Mouse (Mus musculus) MN1 (cell line): ENCODE results near the gene Rcan3.

Source experiments
- DNase-seq: peaks from one replicate; pipeline ENCODE4 v3.0.0-alpha.2; 2016; ENCODE audit warnings: low spot score

The Rcan3 gene

DNA sequence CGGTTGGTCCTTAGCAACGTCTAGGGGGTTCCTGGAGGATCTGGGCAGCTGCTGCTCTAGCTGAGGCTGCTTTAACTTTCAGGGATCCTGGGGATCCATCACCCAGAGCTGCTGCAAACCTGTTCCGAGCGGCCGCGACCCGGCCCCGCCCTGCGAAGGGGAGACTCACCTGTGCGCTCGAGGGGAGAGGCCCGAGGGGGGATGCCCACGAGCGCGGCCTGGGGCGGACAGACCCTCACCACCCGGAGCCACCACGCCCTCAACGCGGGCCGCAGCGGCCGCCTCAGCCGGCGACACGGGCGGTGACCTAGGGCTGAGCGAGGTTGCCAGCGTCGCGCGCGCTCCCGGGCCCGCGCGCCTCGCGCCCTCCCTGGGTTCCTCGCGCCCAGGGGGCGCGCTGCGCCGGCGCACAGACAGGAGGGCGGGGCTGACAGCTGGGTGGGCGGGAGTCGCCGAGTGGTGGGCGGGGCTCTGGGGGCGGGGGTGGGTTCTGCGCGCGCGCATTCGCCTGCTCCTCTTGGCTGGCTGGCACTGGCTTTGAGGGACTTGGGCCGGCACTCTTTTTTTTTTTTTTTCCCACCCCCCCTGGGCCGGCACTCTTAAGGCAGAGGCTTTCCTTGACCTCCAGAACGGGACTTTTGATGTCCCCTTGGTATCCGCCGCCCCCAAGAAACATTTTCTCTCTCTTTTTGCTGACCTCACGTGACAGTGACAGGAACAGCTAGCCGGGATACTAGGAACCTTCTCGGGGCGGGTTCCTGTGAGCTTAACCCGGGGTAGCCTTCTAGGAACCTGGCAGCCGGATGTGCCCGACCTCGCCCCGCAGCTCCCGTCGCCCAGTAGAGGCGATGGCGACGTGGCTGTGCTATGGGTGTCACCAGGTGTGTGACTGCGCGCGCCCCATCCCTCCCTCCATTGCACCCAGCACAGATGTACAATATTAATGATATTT, at the start of gene Rcan3:
Gene Rcan3, minus strand, starts transcription at position 411 of the 952 bp plus-strand sequence.
- DNase-seq: peak; percentile 90

- no peak for DNase-seq
Measured at GRCm38 (mm10) chr4:135480370-135480769, 46.7 kb upstream of the Rcan3 start.

DNA sequence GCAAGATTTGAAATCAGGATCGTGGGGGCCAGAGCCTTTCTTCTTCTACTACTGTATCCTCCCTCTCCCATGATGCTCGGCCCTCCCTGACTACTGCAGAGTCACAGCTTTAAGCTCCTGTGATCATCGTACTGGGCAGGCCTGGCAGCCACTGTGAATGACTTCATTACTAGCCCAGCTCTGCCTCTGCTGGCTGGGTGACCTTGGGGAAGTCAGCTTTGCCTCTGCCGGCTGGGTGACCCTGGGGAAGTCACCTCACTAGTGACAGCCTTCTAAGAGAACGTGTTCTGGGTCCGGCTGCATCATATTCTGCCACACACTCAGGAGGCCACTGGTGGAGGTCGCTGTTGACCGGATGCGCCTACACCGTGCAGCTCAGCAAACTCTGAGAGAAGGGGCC, 44.2 kb upstream of the Rcan3 start:
- no peak for DNase-seq

- no peak for DNase-seq
Measured at GRCm38 (mm10) chr4:135463406-135463805, 29.8 kb upstream of the Rcan3 start.

DNA sequence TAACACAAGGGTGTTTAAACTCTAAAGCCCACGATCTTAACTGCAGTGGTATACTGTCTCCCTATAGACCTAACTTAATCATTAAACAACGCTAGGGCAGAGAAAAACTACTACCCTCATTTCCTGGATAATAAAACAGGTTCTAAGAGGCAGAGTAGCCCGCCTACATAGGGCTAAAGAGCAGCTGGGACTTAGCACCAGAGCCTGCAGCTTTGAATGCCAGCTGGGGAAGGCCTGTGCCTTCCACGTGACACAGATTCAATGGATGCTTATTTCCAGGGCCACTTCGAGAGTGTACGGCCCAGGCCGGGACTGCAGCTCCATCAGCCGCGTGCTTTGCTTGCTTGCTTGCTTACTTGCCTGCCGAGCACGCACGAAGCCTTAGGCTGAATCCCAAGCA, 19.9 kb upstream of the Rcan3 start:
- DNase-seq: no peak

DNA sequence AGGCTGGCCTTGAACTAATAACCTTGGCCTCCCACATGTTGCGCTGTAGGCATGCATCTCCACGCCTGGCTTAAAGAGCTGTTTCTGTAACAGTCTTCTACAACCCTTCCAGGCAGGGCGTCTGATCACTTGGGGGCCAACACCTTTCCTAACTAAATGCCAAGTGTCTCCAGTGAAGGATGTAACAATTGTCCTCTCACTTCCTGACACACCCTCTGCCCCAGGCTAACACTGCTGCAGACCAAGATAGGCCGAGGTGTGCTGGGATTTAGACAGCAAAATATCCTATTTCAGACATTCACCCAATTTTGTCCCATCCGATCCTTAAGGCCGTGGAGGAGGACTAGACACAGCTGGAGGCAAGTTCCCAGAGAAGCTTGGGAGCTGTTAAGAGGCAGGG, 19.5 kb upstream of the Rcan3 start:
- DNase-seq: no peak

- DNase-seq: no peak
Measured at GRCm38 (mm10) chr4:135451360-135452015, 17.8 kb upstream of the Rcan3 start.

- DNase-seq: no peak
Measured at GRCm38 (mm10) chr4:135442473-135442872, 8.8 kb upstream of the Rcan3 start.

GRCm38 (mm10) chr4:135439904-135440522, 6.4 kb upstream of the Rcan3 start:
- peak; percentile 55 for DNase-seq

- DNase-seq: peak; percentile 82
Measured at GRCm38 (mm10) chr4:135439188-135439647, 5.6 kb upstream of the Rcan3 start.

DNA sequence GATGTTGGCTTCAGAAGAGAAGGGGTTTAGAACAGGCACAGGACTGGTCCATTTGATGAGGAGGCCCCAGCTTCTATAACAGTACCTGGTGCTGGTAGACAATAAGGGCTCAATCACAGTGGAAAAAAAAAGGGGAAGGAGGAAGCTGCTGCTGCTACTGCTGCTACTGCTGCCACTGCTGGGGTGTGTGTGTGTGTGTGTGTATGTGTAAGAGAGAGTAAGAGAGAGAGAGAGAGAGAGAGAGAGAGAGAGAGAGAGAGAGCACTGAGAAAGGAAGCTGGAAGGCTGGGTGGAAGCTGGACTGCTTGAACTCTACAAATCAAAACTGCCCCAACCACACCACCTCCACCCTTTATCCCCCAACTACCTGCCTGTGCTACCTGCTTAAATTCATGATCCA, 4.3 kb upstream of the Rcan3 start:
- no peak for DNase-seq

- peak; percentile 17 for DNase-seq
Measured at GRCm38 (mm10) chr4:135436291-135436690, 2.6 kb upstream of the Rcan3 start.

DNA sequence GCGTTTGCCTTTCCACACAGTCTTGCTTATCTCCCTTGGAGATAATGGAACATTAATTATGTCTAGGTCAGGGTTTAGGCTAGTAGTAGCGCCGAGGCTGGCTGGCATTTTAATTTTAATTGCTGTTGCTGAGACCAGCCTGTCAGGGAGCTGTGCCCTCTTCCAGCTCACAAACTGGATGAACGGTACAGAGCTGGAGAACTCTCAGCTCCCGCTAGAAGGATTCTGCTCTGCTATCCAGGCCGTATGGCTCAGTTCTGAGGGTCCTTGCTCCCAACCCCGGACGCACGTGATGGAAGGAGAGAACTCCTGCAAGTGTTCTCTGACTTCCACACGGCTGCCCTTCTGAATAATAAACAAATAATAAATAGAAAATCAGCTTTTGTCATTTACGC, 739 bp upstream of the Rcan3 start:
- no peak for DNase-seq

GRCm38 (mm10) chr4:135433086-135433442, 589 bp downstream of the Rcan3 start:
- DNase-seq: peak; percentile 51

DNA sequence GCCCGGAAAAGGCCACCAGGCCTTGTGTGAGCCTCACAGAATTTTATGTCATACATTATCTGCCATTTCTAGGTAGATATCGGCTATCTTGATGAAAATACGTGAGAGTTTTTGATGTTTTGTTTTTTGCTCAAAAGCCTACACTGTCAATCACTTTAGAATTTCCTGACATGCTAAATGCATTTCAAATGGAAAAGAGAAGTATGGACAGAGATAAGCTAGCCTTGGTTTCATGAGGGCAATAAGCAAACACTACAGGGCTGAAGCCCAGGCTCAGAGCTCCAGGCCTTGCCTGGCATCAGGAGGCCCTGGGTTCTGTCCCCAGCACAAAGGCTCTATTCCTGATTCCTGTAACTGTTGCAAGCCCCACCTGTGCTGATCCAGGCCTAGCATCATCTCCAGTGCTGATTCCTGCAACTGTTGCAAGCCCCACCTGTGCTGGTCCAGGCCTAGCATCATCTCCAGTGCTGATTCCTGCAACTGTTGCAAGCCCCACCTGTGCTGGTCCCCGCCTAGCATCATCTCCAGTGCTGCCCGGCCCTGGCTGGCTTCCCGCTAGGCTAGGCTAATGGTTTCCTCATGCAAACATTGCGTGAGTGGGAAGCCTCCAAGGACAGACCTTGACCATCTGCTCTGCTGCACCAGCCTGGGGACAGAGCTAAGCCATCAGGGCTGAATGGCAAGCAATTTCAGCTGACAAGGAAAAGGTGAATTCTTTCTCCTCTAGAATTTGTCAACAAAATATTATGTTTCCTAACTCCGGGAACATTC, 3.5 kb downstream of the Rcan3 start:
- DNase-seq: no peak

GRCm38 (mm10) chr4:135429383-135429782, 4.3 kb downstream of the Rcan3 start:
- no peak for DNase-seq

DNA sequence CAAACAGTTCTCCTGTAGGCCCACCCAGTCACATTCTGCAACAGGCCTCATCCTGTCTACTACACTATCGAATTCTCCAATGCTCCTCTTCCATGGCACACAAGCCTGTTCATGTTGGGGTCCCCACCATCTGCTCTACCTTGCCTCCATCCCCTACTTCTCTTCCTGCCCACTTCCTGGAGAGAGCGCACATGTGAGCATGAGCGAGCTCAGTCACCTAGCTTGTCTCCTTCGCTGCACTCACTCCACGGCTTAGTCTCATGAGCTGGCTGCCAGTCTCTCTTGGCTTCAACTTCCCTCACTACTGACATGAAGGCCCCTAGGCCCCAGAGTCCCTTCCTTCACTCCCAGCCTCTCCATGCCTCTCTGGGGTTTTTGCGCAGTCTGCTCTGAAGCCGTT, 7.1 kb downstream of the Rcan3 start:
- no peak for DNase-seq

DNA sequence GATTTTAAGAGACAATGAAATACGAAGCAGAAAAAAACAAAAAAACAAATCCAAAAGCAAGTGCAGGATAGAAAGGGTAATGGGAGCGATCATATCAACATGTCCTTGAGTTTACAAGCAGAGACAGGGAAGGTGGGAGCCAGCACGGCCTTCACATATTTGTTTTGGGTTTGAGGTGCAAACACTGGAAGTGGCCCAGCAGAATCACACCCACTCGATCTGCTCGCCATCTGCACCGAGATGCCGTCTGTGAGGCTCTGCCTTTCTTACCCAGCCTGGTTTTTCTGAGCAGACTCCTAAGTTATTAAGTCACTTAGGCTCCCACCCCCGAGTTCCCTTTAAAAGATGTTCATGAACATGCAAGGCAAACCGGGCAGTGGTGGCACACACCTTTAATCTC, 8.0 kb downstream of the Rcan3 start:
- DNase-seq: no peak

DNA sequence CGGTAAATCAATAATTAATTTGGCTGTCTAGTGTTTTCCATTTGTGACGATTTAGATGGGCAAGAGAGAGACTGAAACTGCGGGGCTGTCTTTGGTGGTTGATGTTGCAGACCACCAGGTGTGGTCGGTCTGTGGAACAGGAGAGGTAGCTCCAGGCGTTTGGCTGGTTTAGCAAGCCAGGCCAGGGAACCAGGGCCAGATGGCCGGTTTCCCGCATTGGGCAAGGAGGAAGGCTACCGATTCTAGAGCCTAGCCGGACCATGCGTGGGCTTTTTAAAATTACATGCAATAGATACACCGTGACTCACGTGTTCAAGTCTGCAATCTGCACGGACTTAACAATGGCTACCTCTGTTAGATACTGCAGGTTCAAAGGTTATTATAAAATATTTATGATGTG, 12.7 kb downstream of the Rcan3 start:
- no peak for DNase-seq

- no peak for DNase-seq
Measured at GRCm38 (mm10) chr4:135420416-135420815, 13.2 kb downstream of the Rcan3 start.

DNA sequence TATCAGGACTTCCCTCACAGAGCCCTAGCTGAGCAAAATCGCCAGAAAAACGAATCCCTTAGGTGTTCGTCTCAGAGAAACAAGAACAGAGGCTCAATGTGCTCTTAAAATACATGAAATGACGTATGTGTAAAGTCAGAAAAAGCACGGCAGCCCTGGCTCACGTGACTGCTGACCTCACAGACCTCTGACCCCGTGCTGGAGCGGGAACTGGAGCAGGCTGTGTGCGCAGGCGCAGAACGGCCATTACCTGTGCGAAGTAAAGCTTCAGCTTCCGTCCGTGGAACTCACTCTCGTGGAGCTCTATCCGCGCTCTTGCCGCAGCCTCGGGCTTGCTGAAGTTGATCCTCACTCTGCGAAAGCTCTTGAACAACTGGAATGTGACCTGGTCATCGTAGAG, 13.7 kb downstream of the Rcan3 start:
- DNase-seq: no peak

DNA sequence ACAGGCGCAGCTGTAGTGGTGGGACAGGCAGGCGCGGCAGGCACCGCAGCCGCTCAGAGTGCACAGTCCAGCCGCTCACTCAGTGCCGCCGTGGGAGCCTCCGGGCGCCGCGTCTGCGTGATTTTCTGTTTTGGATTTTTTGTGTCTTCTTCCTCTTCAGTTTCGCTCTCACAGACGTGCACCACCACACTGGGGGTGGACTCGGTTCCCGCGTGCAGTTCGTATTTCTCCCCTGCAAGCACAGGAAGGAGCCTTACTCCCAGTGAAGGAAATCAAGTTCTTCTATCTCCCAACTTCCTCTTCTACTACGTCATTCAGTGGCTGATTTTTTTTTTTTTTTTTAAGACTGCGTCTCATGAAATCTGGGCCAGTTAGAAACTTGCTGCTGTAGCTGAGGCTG, 17.3 kb downstream of the Rcan3 start:
- DNase-seq: no peak
